Mouse (Mus musculus) heart, embryonic 13.5 days (tissue): ENCODE data around the gene Art3. TPM values are rescaled to one million over a fixed set of nuclear protein-coding genes. Genes with fewer than 3 reads are reported as not detected.

ENCODE experiments used
- ATAC-seq: fragments of 200-750 bp; cut with Nextera tagmentation; 2 replicates; pipeline ENCODE4 v1.8.0; 2017; ENCODE audit warnings: moderate TSS enrichment; ENCODE audit not compliant: insufficient number of reproducible peaks, low FRiP score, low TSS enrichment; ENCODE audit errors: extremely low read depth
- H3K27ac ChIP-seq: fragments of 300-500 bp; sonication (generic); replicated peaks from 2 replicates; pipeline ENCODE4 v1.5.1; 2015; ENCODE audit warnings: moderate library complexity, mild to moderate bottlenecking, inconsistent platforms
- H3K27me3 ChIP-seq: fragments of 300-500 bp; sonication (generic); replicated peaks from 2 replicates; pipeline ENCODE4 v1.6.1; 2015; ENCODE audit warnings: mild to moderate bottlenecking, inconsistent platforms
- H3K36me3 ChIP-seq: fragments of 300-500 bp; sonication (generic); 2 replicates; pipeline ENCODE4 v1.6.1; 2015; ENCODE audit warnings: mild to moderate bottlenecking, inconsistent platforms
- H3K4me1 ChIP-seq: fragments of 300-500 bp; sonication (generic); 2 replicates; pipeline ENCODE4 v1.6.1; 2015; ENCODE audit warnings: inconsistent platforms
- H3K4me2 ChIP-seq: fragments of 300-500 bp; sonication (generic); 2 replicates; pipeline ENCODE4 v1.6.1; 2015; ENCODE audit warnings: inconsistent platforms, mild to moderate bottlenecking, moderate library complexity
- H3K4me3 ChIP-seq: fragments of 300-500 bp; sonication (generic); 2 replicates; pipeline ENCODE4 v1.5.1; 2015; ENCODE audit warnings: moderate library complexity, mild to moderate bottlenecking, inconsistent platforms
- H3K9ac ChIP-seq: fragments of 300-500 bp; sonication (generic); 2 replicates; pipeline ENCODE4 v1.6.1; 2015; ENCODE audit warnings: inconsistent platforms, mild to moderate bottlenecking, moderate library complexity
- H3K9me3 ChIP-seq: fragments of 300-500 bp; sonication (generic); 2 replicates; pipeline ENCODE4 v1.6.1; 2016; ENCODE audit warnings: inconsistent platforms
- WGBS: fragments of 180-500 bp; shearing (Covaris S2); methylation state at CpG from one replicate; pipeline ENCODE4 v1.1.7; 2015; ENCODE audit warnings: mixed read lengths; 5-methylcytosine and 5-hydroxymethylcytosine counted together
- polyA plus RNA-seq: library from polyadenylated mRNA; unstranded; fragments of >200 nt; fragmentation: Nextera tagmentation; extraction: Ambion mirVana; gene quantifications from 2 replicates; pipeline ENCODE4 v1.2.1, GENCODE M21; 2015

Art3 gene
- polyA plus RNA-seq, 1 experiment from 2014 or later: 35.4 TPM

GRCm38 (mm10) chr5:92382349-92382679, 50.7 kb downstream of the Art3 start:
- no peaks in the 10 kb centered on the region; the same call in 1 of the 2 replicates for H3K27me3 ChIP-seq
- no peaks in the 10 kb centered on the region for H3K36me3 ChIP-seq
- H3K4me3 ChIP-seq: no peak overlapping the region
- WGBS: 51% methylated on average over 9 of the region's 9 CpGs
- no peak overlapping the region for H3K9ac ChIP-seq
- no peak for ATAC-seq
- no peak overlapping the region for H3K27ac ChIP-seq
- H3K9me3 ChIP-seq: no peaks in the 10 kb centered on the region
- peaks cover 19% of the 10 kb centered on the region for H3K4me1 ChIP-seq
- no peak overlapping the region for H3K4me2 ChIP-seq

- Histone ChIP-seq H3K27ac (no peak overlapping the region), H3K36me3 (no peaks in the 10 kb centered on the region), H3K27me3 (no peaks in the 10 kb centered on the region; the same call in 1 of the 2 replicates), H3K4me3 (no peak overlapping the region), H3K9ac (no peak overlapping the region), H3K9me3 (no peaks in the 10 kb centered on the region), H3K4me2 (no peak overlapping the region), H3K4me1 (peaks cover 27% of the 10 kb centered on the region)
- WGBS: 49% methylated on average over 7 of the region's 7 CpGs
- no peak for ATAC-seq
Measured at GRCm38 (mm10) chr5:92383747-92384146, 52.1 kb downstream of the Art3 start.

- no peak overlapping the region for H3K4me2 ChIP-seq
- no peaks in the 10 kb centered on the region; the same call in 1 of the 2 replicates for H3K27me3 ChIP-seq
- no peak overlapping the region for H3K4me3 ChIP-seq
- 48% methylated on average over 7 of the region's 7 CpGs for WGBS
- H3K36me3 ChIP-seq: no peaks in the 10 kb centered on the region
- no peaks in the 10 kb centered on the region for H3K9me3 ChIP-seq
- no peak overlapping the region for H3K27ac ChIP-seq
- ATAC-seq: no peak
- no peak overlapping the region for H3K9ac ChIP-seq
- H3K4me1 ChIP-seq: peaks cover 30% of the 10 kb centered on the region
Measured at GRCm38 (mm10) chr5:92384855-92385254, 53.2 kb downstream of the Art3 start.

- 70% methylated on average over 5 of the region's 5 CpGs for WGBS
- ATAC-seq: no peak
- H3K4me3 ChIP-seq: no peak overlapping the region
- H3K4me1 ChIP-seq: peaks cover 42% of the 10 kb centered on the region
- H3K27ac ChIP-seq: peak overlapping the region; percentile 85
- H3K4me2 ChIP-seq: no peak overlapping the region
- peaks cover 9% of the 10 kb centered on the region; the same call in 1 of the 2 replicates for H3K27me3 ChIP-seq
- no peaks in the 10 kb centered on the region for H3K9me3 ChIP-seq
- H3K9ac ChIP-seq: no peak overlapping the region
- H3K36me3 ChIP-seq: no peaks in the 10 kb centered on the region
Measured at GRCm38 (mm10) chr5:92386102-92386501, 54.5 kb downstream of the Art3 start.

GRCm38 (mm10) chr5:92386643-92387042, 55.0 kb downstream of the Art3 start:
- Histone ChIP-seq H3K27me3 (peaks cover 13% of the 10 kb centered on the region), H3K36me3 (no peaks in the 10 kb centered on the region), H3K27ac (peak overlapping the region; percentile 85), H3K9ac (no peak overlapping the region), H3K4me1 (peaks cover 44% of the 10 kb centered on the region), H3K4me2 (peak overlapping the region; percentile 60), H3K9me3 (no peaks in the 10 kb centered on the region), H3K4me3 (peak overlapping the region; percentile 28)
- 13% methylated on average over 6 of the region's 6 CpGs for WGBS
- ATAC-seq: peak; percentile 51; the same call in 1 of the 2 replicates

- H3K27me3 ChIP-seq: peaks cover 21% of the 10 kb centered on the region
- H3K36me3 ChIP-seq: no peaks in the 10 kb centered on the region
- H3K4me1 ChIP-seq: peaks cover 51% of the 10 kb centered on the region
- H3K4me2 ChIP-seq: peak overlapping the region; percentile 60
- H3K4me3 ChIP-seq: peak overlapping the region; percentile 28
- ATAC-seq: no peak; the same call in 1 of the 2 replicates
- 27% methylated on average over 11 of the region's 11 CpGs for WGBS
- H3K9me3 ChIP-seq: no peaks in the 10 kb centered on the region
- H3K27ac ChIP-seq: peak overlapping the region; percentile 85
- peak overlapping the region; percentile 37 for H3K9ac ChIP-seq
Measured at GRCm38 (mm10) chr5:92387433-92387832, 55.8 kb downstream of the Art3 start.

- H3K9me3 ChIP-seq: no peaks in the 10 kb centered on the region
- no peak overlapping the region for H3K27ac ChIP-seq
- ATAC-seq: no peak
- H3K36me3 ChIP-seq: no peaks in the 10 kb centered on the region
- no peak overlapping the region for H3K4me3 ChIP-seq
- no peak overlapping the region for H3K9ac ChIP-seq
- no peak overlapping the region for H3K4me2 ChIP-seq
- H3K27me3 ChIP-seq: peaks cover 41% of the 10 kb centered on the region
- 70% methylated on average over 2 of the region's 2 CpGs for WGBS
- peaks cover 59% of the 10 kb centered on the region for H3K4me1 ChIP-seq
Measured at GRCm38 (mm10) chr5:92389977-92390376, 58.4 kb downstream of the Art3 start.

GRCm38 (mm10) chr5:92390615-92391014, 59.0 kb downstream of the Art3 start:
- 22% methylated on average over 8 of the region's 8 CpGs for WGBS
- peak overlapping the region; percentile 58 for H3K27ac ChIP-seq
- H3K4me2 ChIP-seq: peak overlapping the region; percentile 49
- H3K4me3 ChIP-seq: peak overlapping the region; percentile 11; the same call in 1 of the 2 replicates
- H3K9ac ChIP-seq: peak overlapping the region; percentile 51
- H3K4me1 ChIP-seq: peaks cover 59% of the 10 kb centered on the region
- H3K36me3 ChIP-seq: no peaks in the 10 kb centered on the region
- no peak for ATAC-seq
- peaks cover 42% of the 10 kb centered on the region for H3K27me3 ChIP-seq
- no peaks in the 10 kb centered on the region for H3K9me3 ChIP-seq

- Histone ChIP-seq H3K9ac (peak overlapping the region; percentile 47; the same call in 1 of the 2 replicates), H3K9me3 (no peaks in the 10 kb centered on the region), H3K27ac (no peak overlapping the region), H3K4me1 (peaks cover 50% of the 10 kb centered on the region), H3K4me3 (peak overlapping the region; percentile 40), H3K27me3 (peaks cover 42% of the 10 kb centered on the region), H3K36me3 (no peaks in the 10 kb centered on the region), H3K4me2 (peak overlapping the region; percentile 65)
- ATAC-seq: no peak
- 33% methylated on average over 18 of the region's 18 CpGs for WGBS
Measured at GRCm38 (mm10) chr5:92392542-92392941, 60.9 kb downstream of the Art3 start.

- WGBS: 61% methylated on average over 10 of the region's 10 CpGs
- H3K4me3 ChIP-seq: no peak overlapping the region
- peaks cover 50% of the 10 kb centered on the region for H3K4me1 ChIP-seq
- no peak overlapping the region for H3K9ac ChIP-seq
- no peaks in the 10 kb centered on the region for H3K9me3 ChIP-seq
- H3K27ac ChIP-seq: no peak overlapping the region
- H3K4me2 ChIP-seq: no peak overlapping the region
- peaks cover 42% of the 10 kb centered on the region for H3K27me3 ChIP-seq
- no peak for ATAC-seq
- no peaks in the 10 kb centered on the region for H3K36me3 ChIP-seq
Measured at GRCm38 (mm10) chr5:92393863-92394262, 62.2 kb downstream of the Art3 start.

GRCm38 (mm10) chr5:92395764-92396163, 64.1 kb downstream of the Art3 start:
- WGBS: 82% methylated on average over 3 of the region's 3 CpGs
- Histone ChIP-seq H3K4me1 (peaks cover 43% of the 10 kb centered on the region), H3K36me3 (no peaks in the 10 kb centered on the region), H3K4me2 (no peak overlapping the region), H3K9me3 (no peaks in the 10 kb centered on the region), H3K9ac (no peak overlapping the region), H3K27ac (no peak overlapping the region), H3K27me3 (peaks cover 37% of the 10 kb centered on the region), H3K4me3 (no peak overlapping the region)
- ATAC-seq: no peak

- no peak overlapping the region for H3K9ac ChIP-seq
- no peak overlapping the region for H3K4me3 ChIP-seq
- H3K36me3 ChIP-seq: no peaks in the 10 kb centered on the region
- no peak overlapping the region for H3K4me2 ChIP-seq
- peaks cover 36% of the 10 kb centered on the region for H3K4me1 ChIP-seq
- no peak for ATAC-seq
- H3K27me3 ChIP-seq: peaks cover 30% of the 10 kb centered on the region
- no peaks in the 10 kb centered on the region for H3K9me3 ChIP-seq
- no peak overlapping the region for H3K27ac ChIP-seq
- WGBS: 52% methylated on average over 6 of the region's 6 CpGs
Measured at GRCm38 (mm10) chr5:92396476-92396875, 64.8 kb downstream of the Art3 start.
